Mouse (Mus musculus) heart, embryonic 14.5 days (tissue): ENCODE results near the gene Sipa1l1. TPM values are rescaled to one million over a fixed set of nuclear protein-coding genes. Genes with fewer than 3 reads are reported as not detected.

Source experiments
- ATAC-seq: fragments of 200-750 bp; cut with Nextera tagmentation; 2 replicates; pipeline ENCODE4 v1.8.0; 2017; ENCODE audit warnings: low read depth, moderate TSS enrichment; ENCODE audit not compliant: insufficient number of reproducible peaks, insufficient read depth, low FRiP score
- H3K27ac ChIP-seq, 2 experiments: fragments of 200-500 bp in 1 of 2; fragments of 300-500 bp in 1 of 2; sonication (generic) in 1 of 2; replicated peaks in 1 of 2; 2 replicates each; pipeline ENCODE4 v1.5.1; 2012 to 2014; ENCODE audit warnings: low read depth in 2 of 2, low read length in 2 of 2, control low read depth in 1 of 2, mild to moderate bottlenecking in 1 of 2, mixed read lengths in 1 of 2; ENCODE audit not compliant: control insufficient read depth in 1 of 2, insufficient read depth in 1 of 2
- H3K27me3 ChIP-seq: fragments of 300-500 bp; sonication (generic); 2 replicates; pipeline ENCODE4 v1.6.1; 2014; ENCODE audit warnings: mild to moderate bottlenecking, low read length, control low read depth; ENCODE audit not compliant: control insufficient read depth, insufficient read depth
- H3K36me3 ChIP-seq: fragments of 300-500 bp; sonication (generic); 2 replicates; pipeline ENCODE4 v1.6.1; 2014; ENCODE audit warnings: mild to moderate bottlenecking, control low read depth, low read length, mixed read lengths; ENCODE audit not compliant: control insufficient read depth, insufficient read depth
- H3K4me1 ChIP-seq, 2 experiments: fragments of 200-500 bp in 1 of 2; fragments of 300-500 bp in 1 of 2; sonication (generic) in 1 of 2; 2 replicates each; pipeline ENCODE4 v1.6.1; 2012 to 2014; ENCODE audit warnings: low read length in 2 of 2, control low read depth in 1 of 2, mixed read lengths in 1 of 2; ENCODE audit not compliant: control insufficient read depth in 2 of 2, insufficient read depth in 2 of 2
- H3K4me2 ChIP-seq: fragments of 300-500 bp; sonication (generic); 2 replicates; pipeline ENCODE4 v1.6.1; 2014; ENCODE audit warnings: mild to moderate bottlenecking, low read length
- H3K4me3 ChIP-seq, 2 experiments: fragments of 200-500 bp in 1 of 2; fragments of 300-500 bp in 1 of 2; sonication (generic) in 1 of 2; 2 replicates each; pipeline ENCODE4 v1.5.1; 2012 to 2014; ENCODE audit warnings: low read length in 2 of 2, mild to moderate bottlenecking in 2 of 2, control low read depth in 1 of 2, low read depth in 1 of 2, moderate library complexity in 1 of 2; ENCODE audit not compliant: control insufficient read depth in 1 of 2, insufficient read depth in 1 of 2
- H3K9ac ChIP-seq: fragments of 300-500 bp; sonication (generic); 2 replicates; pipeline ENCODE4 v1.6.1; 2014; ENCODE audit warnings: mild to moderate bottlenecking, low read length
- H3K9me3 ChIP-seq: fragments of 300-500 bp; sonication (generic); 2 replicates; pipeline ENCODE4 v1.6.1; 2016; ENCODE audit warnings: low read length, control low read depth; ENCODE audit not compliant: control insufficient read depth
- WGBS: fragments of 180-500 bp; shearing (Covaris S2); extraction: QIAGEN DNeasy Blood & Tissue Kit; methylation state at CpG from one replicate; pipeline ENCODE4 v1.1.7; 2014; 5-methylcytosine and 5-hydroxymethylcytosine counted together
- polyA plus RNA-seq: library from polyadenylated mRNA; unstranded; fragments of >200 nt; fragmentation: Nextera tagmentation; extraction: Ambion mirVana; gene quantifications from 2 replicates; pipeline ENCODE4 v1.2.1, GENCODE M21; 2014

Sipa1l1 gene
- polyA plus RNA-seq, 1 experiment from 2014 or later: 25.6 TPM

DNA sequence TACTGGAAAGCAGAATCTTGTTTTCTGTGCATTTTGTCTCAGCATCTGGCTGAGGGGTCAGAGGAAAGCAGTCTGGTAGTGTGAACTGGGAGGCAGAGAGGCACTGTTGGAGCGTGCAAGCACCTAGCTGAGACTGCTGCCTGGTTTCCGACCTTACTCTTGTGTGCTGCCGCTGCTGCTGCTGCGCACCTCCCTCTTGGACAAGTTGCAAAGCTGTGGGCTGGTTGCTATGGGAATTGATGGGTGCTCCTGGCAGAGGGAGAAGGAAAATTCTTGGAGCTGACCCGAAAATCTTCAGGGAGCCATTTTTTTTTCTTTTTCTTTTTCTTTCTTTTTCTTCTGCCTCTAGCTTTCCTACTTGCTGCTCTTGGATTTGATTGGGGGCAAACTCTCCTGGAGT, 85.0 kb downstream of the Sipa1l1 start:
- H3K4me3 ChIP-seq: no peak overlapping the region
- WGBS: 83% methylated on average over 5 of the region's 5 CpGs
- no peak overlapping the region for H3K9ac ChIP-seq
- no peak for ATAC-seq
- H3K4me2 ChIP-seq: no peak overlapping the region
- peaks cover 0 to 11% of the 10 kb centered on the region in 2 experiments; a peak in 2 of 4 replicates for H3K4me1 ChIP-seq
- no peaks in the 10 kb centered on the region for H3K27me3 ChIP-seq
- no peak overlapping the region for H3K27ac ChIP-seq
- no peaks in the 10 kb centered on the region for H3K9me3 ChIP-seq
- H3K36me3 ChIP-seq: no peaks in the 10 kb centered on the region

DNA sequence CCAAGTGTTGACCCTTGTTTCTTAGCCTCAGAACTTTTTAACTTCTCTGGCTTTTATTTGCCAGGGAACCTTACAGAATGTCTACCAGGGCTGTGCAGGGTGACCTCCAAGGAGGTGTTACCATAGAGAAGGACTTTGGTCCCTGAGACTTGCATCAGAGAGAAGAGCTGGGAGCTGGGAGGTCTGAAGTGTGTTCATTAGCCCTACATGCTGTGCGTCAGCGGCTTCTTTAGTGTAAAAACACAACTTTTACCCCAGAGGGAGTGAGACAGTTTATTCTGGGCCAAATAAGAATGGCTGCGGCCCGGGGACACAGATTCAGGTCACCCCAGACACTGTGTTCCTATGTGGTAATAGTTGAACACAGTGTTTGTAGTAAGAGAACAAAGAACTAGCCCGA, 86.9 kb downstream of the Sipa1l1 start:
- Histone ChIP-seq H3K9me3 (no peaks in the 10 kb centered on the region), H3K36me3 (no peaks in the 10 kb centered on the region), H3K4me1 (peaks cover 0 to 11% of the 10 kb centered on the region in 2 experiments; a peak in 2 of 4 replicates), H3K27ac (no peak overlapping the region), H3K27me3 (no peaks in the 10 kb centered on the region), H3K9ac (no peak overlapping the region), H3K4me2 (no peak overlapping the region), H3K4me3 (no peak overlapping the region)
- ATAC-seq: no peak
- WGBS: 85% methylated on average over 5 of the region's 5 CpGs

DNA sequence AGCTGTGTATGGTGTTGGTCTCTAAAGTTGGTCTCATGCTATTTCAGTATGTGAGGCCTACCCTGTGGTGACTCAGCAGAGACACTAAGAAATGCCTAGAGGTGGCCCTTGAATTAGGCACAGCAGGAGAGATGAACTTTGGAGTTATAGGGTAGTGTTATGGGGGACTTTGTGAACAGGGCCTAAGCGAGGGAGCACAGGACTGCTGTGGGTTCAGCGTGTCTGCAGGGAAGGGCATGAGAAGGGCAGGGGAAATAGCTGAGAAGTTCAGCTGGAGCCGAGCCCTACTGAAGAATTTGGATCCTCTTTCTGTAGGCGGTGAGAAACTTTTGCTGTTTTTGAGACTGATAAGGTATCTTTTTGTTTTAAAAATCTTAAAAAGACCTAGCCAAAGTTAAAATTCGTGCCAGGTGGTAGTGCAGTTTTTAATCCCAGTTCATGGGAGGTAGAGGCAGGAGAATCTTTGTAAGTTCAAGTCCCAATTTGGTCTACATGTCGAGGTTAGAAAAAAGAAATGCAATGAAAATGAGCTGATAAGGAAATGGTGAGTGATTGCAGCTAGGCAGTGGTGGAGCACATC, 87.9 kb downstream of the Sipa1l1 start:
- peaks cover 0 to 6% of the 10 kb centered on the region in 2 experiments; a peak in 1 of 4 replicates for H3K4me1 ChIP-seq

DNA sequence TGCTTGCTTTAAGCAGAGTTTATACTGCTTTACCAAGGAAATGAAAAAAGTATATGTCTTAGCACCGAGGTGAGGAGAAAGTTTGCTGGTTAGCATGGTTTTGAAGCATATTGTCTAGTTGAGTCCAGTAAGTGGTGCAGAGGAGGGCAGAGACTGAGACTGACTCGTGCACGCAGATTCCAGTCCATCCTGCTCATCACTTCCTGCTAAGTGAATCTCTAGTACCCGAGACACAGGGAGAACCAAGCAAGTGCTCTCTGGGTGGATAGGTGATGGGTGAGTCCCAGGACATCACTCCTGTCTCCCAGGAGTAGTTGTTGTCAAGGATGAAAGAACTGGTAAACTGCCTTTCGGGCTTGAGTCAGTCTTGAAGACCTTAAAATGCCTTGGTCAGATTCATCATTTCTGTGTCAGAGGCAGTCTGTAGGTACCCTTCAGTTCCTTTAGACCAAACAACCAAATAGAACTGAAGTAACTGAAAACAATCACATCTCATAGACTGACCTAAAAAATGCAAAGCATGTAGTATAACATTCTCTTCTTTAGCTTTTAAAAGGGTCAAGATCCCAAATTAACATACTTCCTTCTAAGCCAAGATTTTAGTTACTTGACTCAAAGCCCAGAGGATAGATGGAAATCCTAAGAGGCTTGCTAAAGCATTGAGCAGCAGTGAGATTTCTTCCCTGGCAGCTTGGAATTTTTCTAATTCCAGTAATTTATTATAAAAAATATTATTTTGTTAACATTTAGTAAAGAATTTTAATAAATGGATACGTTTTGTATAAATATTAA, 89.1 kb downstream of the Sipa1l1 start:
- no peaks in the 10 kb centered on the region for H3K27me3 ChIP-seq
- no peaks in the 10 kb centered on the region for H3K36me3 ChIP-seq
- H3K4me3 ChIP-seq: no peak overlapping the region
- H3K27ac ChIP-seq: no peak overlapping the region
- peaks cover 0 to 6% of the 10 kb centered on the region in 2 experiments; a peak in 1 of 4 replicates for H3K4me1 ChIP-seq
- H3K9ac ChIP-seq: no peak overlapping the region
- H3K4me2 ChIP-seq: no peak overlapping the region
- no peaks in the 10 kb centered on the region for H3K9me3 ChIP-seq
- no peak for ATAC-seq
- WGBS: 76% methylated on average over 6 of the region's 6 CpGs

More for the DNA sequence above, 87.9 kb downstream of the Sipa1l1 start:
- H3K4me3 ChIP-seq: no peak overlapping the region
- H3K27ac ChIP-seq: no peak overlapping the region
- no peak for ATAC-seq
- H3K9me3 ChIP-seq: no peaks in the 10 kb centered on the region
- WGBS: 65% methylated on average over 6 of the region's 6 CpGs
- H3K36me3 ChIP-seq: no peaks in the 10 kb centered on the region
- no peak overlapping the region for H3K9ac ChIP-seq
- no peaks in the 10 kb centered on the region for H3K27me3 ChIP-seq
- H3K4me2 ChIP-seq: no peak overlapping the region

DNA sequence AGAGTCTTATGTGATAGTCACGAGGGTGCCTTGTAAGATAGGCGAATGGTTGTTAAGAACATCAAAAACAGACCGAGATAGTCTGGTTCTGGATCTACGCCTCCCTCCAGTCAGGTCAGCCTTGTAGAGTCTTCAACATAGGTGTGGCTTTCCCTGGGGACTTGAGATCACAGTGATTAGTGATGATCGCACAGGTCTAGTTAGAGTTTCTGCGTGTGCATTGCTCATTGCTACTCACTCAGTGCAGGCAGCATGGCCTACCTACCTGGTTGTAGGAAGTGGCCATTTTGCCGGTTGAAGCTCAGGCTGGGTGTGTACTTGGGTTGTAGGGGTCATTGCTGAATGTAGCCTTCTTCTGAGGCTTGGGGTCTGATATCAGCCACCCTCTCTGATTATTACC, 94.3 kb downstream of the Sipa1l1 start:
- Histone ChIP-seq H3K9me3 (no peaks in the 10 kb centered on the region), H3K4me2 (no peak overlapping the region), H3K36me3 (no peaks in the 10 kb centered on the region), H3K27me3 (no peaks in the 10 kb centered on the region), H3K4me3 (no peak overlapping the region), H3K9ac (no peak overlapping the region), H3K27ac (no peak overlapping the region), H3K4me1 (no peaks in the 10 kb centered on the region)
- 86% methylated on average over 7 of the region's 7 CpGs for WGBS
- ATAC-seq: no peak

DNA sequence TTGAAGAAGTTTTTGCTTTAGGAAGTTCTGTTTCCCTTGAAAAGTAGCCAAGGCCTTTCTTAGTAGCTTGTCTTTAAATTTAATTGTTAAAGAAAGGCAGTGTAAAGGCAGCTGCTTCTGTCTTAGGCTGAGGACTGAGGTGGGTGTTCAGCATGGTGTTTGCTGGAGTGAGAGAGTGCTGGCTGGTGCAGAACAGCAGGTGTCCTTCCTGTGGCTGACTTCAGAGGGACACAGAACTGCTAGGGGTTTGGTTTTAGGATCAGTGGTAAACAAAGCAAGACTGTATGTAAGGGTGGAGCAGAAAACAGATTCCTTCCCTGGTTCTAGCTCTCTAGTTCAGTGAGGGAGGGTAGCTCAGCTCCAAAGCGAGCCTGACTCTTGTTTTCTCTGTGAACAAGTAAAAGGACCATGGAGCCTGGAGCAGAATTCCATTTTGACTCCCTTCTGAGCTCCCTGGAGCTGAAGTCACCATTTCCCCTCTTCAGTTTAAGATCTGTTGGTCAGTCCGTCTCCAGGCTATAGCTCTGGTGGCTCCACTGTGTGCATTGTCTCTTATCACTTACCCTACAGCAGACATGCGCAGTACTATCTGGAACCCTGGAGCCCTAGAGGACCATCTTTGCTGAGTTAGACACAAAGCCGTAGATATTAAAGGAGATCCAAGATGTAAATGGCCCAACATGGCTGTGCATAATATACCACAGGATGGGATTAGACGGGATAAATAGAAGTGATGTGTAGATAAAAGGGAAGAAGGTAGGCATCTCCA, 95.1 kb downstream of the Sipa1l1 start:
- ATAC-seq: no peak
- no peak overlapping the region for H3K4me3 ChIP-seq
- H3K27ac ChIP-seq: no peak overlapping the region
- H3K9me3 ChIP-seq: no peaks in the 10 kb centered on the region
- H3K27me3 ChIP-seq: no peaks in the 10 kb centered on the region
- H3K36me3 ChIP-seq: no peaks in the 10 kb centered on the region
- WGBS: 87% methylated on average over 5 of the region's 5 CpGs
- H3K9ac ChIP-seq: no peak overlapping the region
- H3K4me2 ChIP-seq: no peak overlapping the region
- no peaks in the 10 kb centered on the region for H3K4me1 ChIP-seq

DNA sequence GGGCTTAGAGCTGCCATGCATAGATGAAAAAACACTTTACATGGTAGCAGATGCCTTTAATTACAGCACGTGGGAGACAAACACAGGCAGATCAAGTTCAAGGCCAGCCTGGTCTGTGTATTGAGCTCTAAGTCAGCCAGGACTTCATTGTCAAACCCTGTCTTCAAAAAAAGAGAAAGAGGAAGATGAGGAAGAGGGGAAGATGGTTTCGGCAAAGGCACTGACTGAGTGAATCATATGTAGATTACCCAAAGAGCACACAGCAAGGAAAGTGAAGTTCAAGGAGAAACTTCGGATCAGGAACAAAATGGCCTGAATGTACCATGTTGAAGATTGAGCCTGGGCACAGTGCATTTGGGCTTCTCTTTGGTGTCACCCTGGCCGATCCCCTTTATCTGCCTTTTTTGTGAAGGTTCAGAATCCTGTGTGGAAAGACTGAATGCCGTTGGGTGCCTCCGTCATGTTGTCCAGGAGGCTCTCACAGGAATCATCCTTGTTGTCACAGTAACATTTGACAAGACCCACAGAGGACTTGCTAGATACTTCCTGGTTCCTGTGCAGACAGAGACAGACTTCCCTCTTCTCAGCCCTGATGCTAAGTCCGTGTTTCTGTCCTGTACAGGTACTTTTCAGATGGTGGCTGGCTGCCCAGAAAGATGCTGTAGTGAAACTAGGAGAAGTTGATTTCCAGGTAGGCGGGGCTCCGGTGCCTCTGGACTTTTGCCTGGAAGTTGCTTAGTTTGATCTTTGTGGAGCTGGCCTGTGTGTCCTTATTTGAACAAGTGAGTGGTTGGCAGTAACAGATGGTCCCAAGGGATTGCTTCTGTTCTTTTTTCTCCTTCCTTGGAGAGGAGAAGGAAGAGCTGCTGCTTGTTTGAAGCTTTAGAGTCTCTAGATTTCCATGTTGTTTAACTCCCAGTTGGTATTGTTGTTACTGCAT, 96.5 kb downstream of the Sipa1l1 start:
- no peak overlapping the region for H3K4me2 ChIP-seq
- H3K4me3 ChIP-seq: no peak overlapping the region
- H3K27ac ChIP-seq: no peak overlapping the region
- no peak for ATAC-seq
- no peaks in the 10 kb centered on the region for H3K36me3 ChIP-seq
- no peaks in the 10 kb centered on the region for H3K9me3 ChIP-seq
- H3K9ac ChIP-seq: no peak overlapping the region
- no peaks in the 10 kb centered on the region for H3K4me1 ChIP-seq
- 80% methylated on average over 9 of the region's 9 CpGs for WGBS
- no peaks in the 10 kb centered on the region for H3K27me3 ChIP-seq
